Mouse (Mus musculus) stomach, embryonic 15.5 days (tissue): ENCODE data around the gene Vcan. TPM values are rescaled to one million over a fixed set of nuclear protein-coding genes. Genes with fewer than 3 reads are reported as not detected.
"Not testable (repeated sequence)": the region's sequence is repeated elsewhere in the genome, so short reads cannot be mapped to it uniquely, and the experiment has no call there.

Experiments
- ATAC-seq: fragments of 200-750 bp; cut with Nextera tagmentation; 2 replicates; pipeline ENCODE4 v1.8.0; 2017; ENCODE audit warnings: low read depth, moderate number of reproducible peaks, moderate TSS enrichment; ENCODE audit not compliant: insufficient read depth, low FRiP score
- H3K27ac ChIP-seq: fragments of 300-500 bp; sonication (generic); 2 replicates; pipeline ENCODE4 v1.5.1; 2015; ENCODE audit warnings: mild to moderate bottlenecking, inconsistent platforms
- H3K27me3 ChIP-seq: fragments of 300-500 bp; sonication (generic); replicated peaks from 2 replicates; pipeline ENCODE4 v1.6.1; 2015; ENCODE audit warnings: inconsistent platforms
- H3K36me3 ChIP-seq: fragments of 300-500 bp; sonication (generic); 2 replicates; pipeline ENCODE4 v1.6.1; 2015; ENCODE audit warnings: inconsistent platforms
- H3K4me1 ChIP-seq: fragments of 300-500 bp; sonication (generic); 2 replicates; pipeline ENCODE4 v1.6.1; 2015; ENCODE audit warnings: inconsistent platforms
- H3K4me2 ChIP-seq: fragments of 300-500 bp; sonication (generic); 2 replicates; pipeline ENCODE4 v1.6.1; 2015; ENCODE audit warnings: mild to moderate bottlenecking, inconsistent platforms
- H3K4me3 ChIP-seq: fragments of 300-500 bp; sonication (generic); replicated peaks from 2 replicates; pipeline ENCODE4 v1.5.1; 2015; ENCODE audit warnings: inconsistent platforms
- H3K9ac ChIP-seq: fragments of 300-500 bp; sonication (generic); 2 replicates; pipeline ENCODE4 v1.6.1; 2015; ENCODE audit warnings: inconsistent platforms
- H3K9me3 ChIP-seq: fragments of 300-500 bp; sonication (generic); 2 replicates; pipeline ENCODE4 v1.6.1; 2016; ENCODE audit warnings: inconsistent platforms
- WGBS: fragments of 180-500 bp; shearing (Covaris S2); methylation state at CpG from one replicate; pipeline ENCODE4 v1.1.7; 2015; 5-methylcytosine and 5-hydroxymethylcytosine counted together
- polyA plus RNA-seq: library from polyadenylated mRNA; unstranded; fragments of >200 nt; fragmentation: Nextera tagmentation; extraction: Ambion mirVana; gene quantifications from 2 replicates; pipeline ENCODE4 v1.2.1, GENCODE M21; 2015

Vcan gene
- 31.2 and 34.2 TPM in 2 replicates for polyA plus RNA-seq

GRCm38 (mm10) chr13:89741766-89742685, at the start of gene Vcan:
Gene Vcan, minus strand, starts transcription at chr13:89742509.
- peak; percentile 59 for ATAC-seq
- Histone ChIP-seq H3K9ac (peak within 1 kb of the TSS; percentile 57), H3K4me3 (peak within 1 kb of the TSS; percentile 60), H3K36me3 (no peaks in the 10 kb centered on the region), H3K27me3 (no peaks in the 10 kb centered on the region), H3K4me2 (peak within 1 kb of the TSS; percentile 93), H3K4me1 (peaks cover 11% of the 10 kb centered on the region), H3K27ac (peak within 1 kb of the TSS; percentile 80), H3K9me3 (no peaks in the 10 kb centered on the region)
- under 1% methylated on average over 40 of the region's 40 CpGs for WGBS

GRCm38 (mm10) chr13:89791475-89791874, 49.2 kb upstream of the Vcan start:
- Histone ChIP-seq H3K36me3 (no peaks in the 10 kb centered on the region), H3K9ac (no peak overlapping the region), H3K4me2 (no peak overlapping the region), H3K27me3 (no peaks in the 10 kb centered on the region), H3K9me3 (no peaks in the 10 kb centered on the region), H3K4me1 (no peaks in the 10 kb centered on the region), H3K4me3 (no peak overlapping the region), H3K27ac (no peak overlapping the region; the same call in 1 of the 2 replicates)
- no peak for ATAC-seq
- WGBS: 31% methylated on average over 5 of the region's 5 CpGs

- Histone ChIP-seq H3K27me3 (no peaks in the 10 kb centered on the region), H3K9me3 (no peaks in the 10 kb centered on the region), H3K4me2 (no peak overlapping the region), H3K4me3 (no peak overlapping the region), H3K4me1 (no peaks in the 10 kb centered on the region), H3K9ac (no peak overlapping the region), H3K36me3 (no peaks in the 10 kb centered on the region), H3K27ac (no peak overlapping the region)
- ATAC-seq: no peak
- WGBS: 38% methylated on average over 2 of the region's 2 CpGs
Observed at GRCm38 (mm10) chr13:89782886-89783285, 40.6 kb upstream of the Vcan start.

- 73% methylated on average over 3 of the region's 3 CpGs for WGBS
- H3K4me3 ChIP-seq: no peak overlapping the region
- no peaks in the 10 kb centered on the region for H3K4me1 ChIP-seq
- ATAC-seq: no peak
- no peaks in the 10 kb centered on the region for H3K36me3 ChIP-seq
- H3K27ac ChIP-seq: no peak overlapping the region
- no peak overlapping the region for H3K4me2 ChIP-seq
- H3K9ac ChIP-seq: no peak overlapping the region
- no peaks in the 10 kb centered on the region for H3K27me3 ChIP-seq
- no peaks in the 10 kb centered on the region for H3K9me3 ChIP-seq
Observed at GRCm38 (mm10) chr13:89780276-89780675, 38.0 kb upstream of the Vcan start.

GRCm38 (mm10) chr13:89779208-89779911, 37.1 kb upstream of the Vcan start:
- Histone ChIP-seq H3K4me3 (no peak overlapping the region), H3K27ac (no peak overlapping the region), H3K27me3 (no peaks in the 10 kb centered on the region), H3K36me3 (no peaks in the 10 kb centered on the region), H3K4me1 (no peaks in the 10 kb centered on the region), H3K9ac (no peak overlapping the region), H3K9me3 (no peaks in the 10 kb centered on the region), H3K4me2 (no peak overlapping the region)
- WGBS: 64% methylated on average over 7 of the region's 7 CpGs
- no peak for ATAC-seq

GRCm38 (mm10) chr13:89777764-89778163, 35.5 kb upstream of the Vcan start:
- no peaks in the 10 kb centered on the region for H3K4me1 ChIP-seq
- no peaks in the 10 kb centered on the region for H3K9me3 ChIP-seq
- WGBS: 67% methylated on average over 1 of the region's 1 CpGs
- H3K9ac ChIP-seq: no peak overlapping the region
- H3K27ac ChIP-seq: no peak overlapping the region
- no peak overlapping the region for H3K4me3 ChIP-seq
- H3K4me2 ChIP-seq: no peak overlapping the region
- no peaks in the 10 kb centered on the region for H3K36me3 ChIP-seq
- ATAC-seq: no peak
- H3K27me3 ChIP-seq: no peaks in the 10 kb centered on the region

- Histone ChIP-seq H3K36me3 (no peaks in the 10 kb centered on the region), H3K4me2 (no peak overlapping the region), H3K27ac (no peak overlapping the region), H3K4me1 (no peaks in the 10 kb centered on the region), H3K9me3 (no peaks in the 10 kb centered on the region), H3K27me3 (no peaks in the 10 kb centered on the region), H3K4me3 (no peak overlapping the region), H3K9ac (no peak overlapping the region)
- ATAC-seq: no peak
- 83% methylated on average over 1 of the region's 1 CpGs for WGBS
Observed at GRCm38 (mm10) chr13:89777146-89777545, 34.8 kb upstream of the Vcan start.

- Histone ChIP-seq H3K4me3 (no peak overlapping the region), H3K9me3 (no peaks in the 10 kb centered on the region), H3K4me2 (no peak overlapping the region), H3K27me3 (no peaks in the 10 kb centered on the region), H3K36me3 (no peaks in the 10 kb centered on the region), H3K4me1 (no peaks in the 10 kb centered on the region), H3K27ac (no peak overlapping the region), H3K9ac (no peak overlapping the region)
- no peak for ATAC-seq
- WGBS: 52% methylated on average over 1 of the region's 1 CpGs
Observed at GRCm38 (mm10) chr13:89766551-89766950, 24.2 kb upstream of the Vcan start.

- WGBS: 74% methylated on average over 3 of the region's 3 CpGs
- no peak overlapping the region for H3K4me3 ChIP-seq
- H3K9me3 ChIP-seq: no peaks in the 10 kb centered on the region
- H3K9ac ChIP-seq: no peak overlapping the region
- no peaks in the 10 kb centered on the region for H3K27me3 ChIP-seq
- no peaks in the 10 kb centered on the region for H3K4me1 ChIP-seq
- H3K36me3 ChIP-seq: no peaks in the 10 kb centered on the region
- no peak overlapping the region for H3K4me2 ChIP-seq
- no peak for ATAC-seq
- H3K27ac ChIP-seq: no peak overlapping the region
Observed at GRCm38 (mm10) chr13:89765966-89766365, 23.7 kb upstream of the Vcan start.

GRCm38 (mm10) chr13:89762339-89762738, 20.0 kb upstream of the Vcan start:
- Histone ChIP-seq H3K4me1 (no peaks in the 10 kb centered on the region), H3K27ac (no peak overlapping the region), H3K36me3 (no peaks in the 10 kb centered on the region), H3K9ac (no peak overlapping the region), H3K9me3 (no peaks in the 10 kb centered on the region), H3K27me3 (no peaks in the 10 kb centered on the region), H3K4me2 (no peak overlapping the region), H3K4me3 (no peak overlapping the region)
- no peak for ATAC-seq
- 87% methylated on average over 3 of the region's 3 CpGs for WGBS

GRCm38 (mm10) chr13:89756347-89756746, 14.0 kb upstream of the Vcan start:
- no peak overlapping the region for H3K4me2 ChIP-seq
- no peaks in the 10 kb centered on the region for H3K9me3 ChIP-seq
- H3K27ac ChIP-seq: no peak overlapping the region
- no peaks in the 10 kb centered on the region for H3K27me3 ChIP-seq
- no peaks in the 10 kb centered on the region for H3K36me3 ChIP-seq
- no peak overlapping the region for H3K9ac ChIP-seq
- H3K4me3 ChIP-seq: no peak overlapping the region
- no peaks in the 10 kb centered on the region for H3K4me1 ChIP-seq
- ATAC-seq: no peak

- H3K4me3 ChIP-seq, H3K9ac ChIP-seq, H3K4me1 ChIP-seq, H3K36me3 ChIP-seq, H3K27ac ChIP-seq, ATAC-seq, H3K4me2 ChIP-seq, H3K27me3 ChIP-seq, H3K9me3 ChIP-seq: not testable (repeated sequence)
- WGBS: 30% methylated on average over 3 of the region's 3 CpGs
Observed at GRCm38 (mm10) chr13:89750562-89750961, 8.3 kb upstream of the Vcan start.
